Mouse (Mus musculus) neutrophil, adult 83 days (primary cell): Measurements from ENCODE around the gene Ormdl3. TPM values are rescaled to one million over a fixed set of nuclear protein-coding genes. Genes with fewer than 3 reads are reported as not detected.

ENCODE experiments used
- total RNA-seq, 2 experiments: library from RNA; stranded (reverse); gene quantifications; one replicate each; pipeline ENCODE4 v1.2.4; 2023

The Ormdl3 gene
- 10 to 100 TPM in 1 of 2 experiments, 1 to 10 TPM in 1; 8.6 to 11.0 TPM for total RNA-seq

DNA sequence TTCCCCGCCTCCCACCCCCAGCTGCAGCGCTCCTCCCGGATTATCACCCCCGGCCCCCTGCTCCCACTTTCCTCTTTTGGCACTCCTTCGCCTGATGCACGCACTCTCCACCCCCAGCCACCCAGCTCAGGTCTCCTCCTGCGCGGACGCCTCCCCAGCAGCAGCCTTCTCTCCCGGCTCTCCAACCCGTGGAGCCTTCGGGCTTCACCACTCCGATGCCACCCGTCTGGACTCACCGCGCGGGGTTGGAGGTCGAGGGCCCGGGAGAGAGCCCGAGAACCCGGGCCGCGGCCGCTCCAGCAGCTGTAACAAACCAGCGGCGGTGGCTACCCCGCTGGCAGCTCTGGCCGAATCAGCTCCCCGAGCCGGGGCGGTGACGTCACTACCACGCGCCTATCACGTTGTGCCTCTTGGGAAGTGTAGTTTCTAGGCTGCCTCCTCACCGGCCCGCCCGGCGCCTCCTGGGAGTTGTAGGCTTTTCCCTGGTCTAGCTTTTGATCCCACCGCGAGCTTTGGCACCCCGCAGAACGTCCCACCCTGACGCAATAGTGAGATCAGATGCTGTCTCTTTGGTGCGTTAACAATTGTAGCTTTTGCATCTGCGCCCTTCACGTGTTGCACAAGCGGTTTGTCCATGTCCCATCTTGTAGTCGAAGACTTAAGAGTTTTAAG is at the start of gene Ormdl3:
Ormdl3 (minus strand) TSS at position 477 of the 672 bp plus-strand sequence.

DNA sequence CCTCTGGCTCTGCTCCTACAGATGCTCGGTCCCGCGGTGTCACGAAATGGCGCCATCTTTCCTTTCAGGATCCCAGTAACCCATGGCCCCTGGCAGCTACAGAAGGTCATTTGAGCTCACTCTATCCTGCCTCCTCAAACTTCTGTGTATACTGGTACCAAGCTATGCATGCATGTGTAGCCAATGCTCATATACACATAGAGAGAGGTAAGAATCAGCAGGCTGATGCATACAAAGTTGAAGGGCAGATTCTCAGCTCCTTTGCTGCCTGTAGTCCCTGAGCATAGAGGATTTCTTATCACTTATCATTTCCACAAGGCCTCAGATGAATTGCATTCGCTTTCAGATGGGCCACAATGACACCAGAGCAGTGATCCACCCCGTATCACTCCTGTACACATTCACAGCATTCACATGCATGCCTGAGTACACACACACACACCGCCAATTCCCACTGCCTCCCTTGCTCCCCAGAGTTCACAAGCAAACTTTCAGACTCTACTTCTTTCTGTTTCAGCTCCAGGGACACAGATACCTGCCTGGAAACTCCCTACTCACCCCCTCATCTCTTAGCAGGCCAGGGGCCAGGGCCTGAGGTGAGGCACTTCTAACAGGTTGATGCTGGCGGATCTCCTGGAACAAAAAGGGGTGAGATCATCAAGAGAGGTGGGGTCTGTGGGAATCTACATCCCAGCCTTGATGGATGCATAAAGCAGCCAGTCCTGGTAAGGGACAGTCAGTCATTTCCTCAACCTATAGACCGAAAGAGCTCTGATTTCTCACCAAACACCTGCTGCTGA is 38.6 kb upstream of the Ormdl3 start, which contains the start of the genes Gm12355 and Gsdma3:
Gm12355 (minus strand) TSS at position 51 of the 800 bp plus-strand sequence.
Gsdma3 (plus strand) TSS at position 750 of the 800 bp plus-strand sequence.

DNA sequence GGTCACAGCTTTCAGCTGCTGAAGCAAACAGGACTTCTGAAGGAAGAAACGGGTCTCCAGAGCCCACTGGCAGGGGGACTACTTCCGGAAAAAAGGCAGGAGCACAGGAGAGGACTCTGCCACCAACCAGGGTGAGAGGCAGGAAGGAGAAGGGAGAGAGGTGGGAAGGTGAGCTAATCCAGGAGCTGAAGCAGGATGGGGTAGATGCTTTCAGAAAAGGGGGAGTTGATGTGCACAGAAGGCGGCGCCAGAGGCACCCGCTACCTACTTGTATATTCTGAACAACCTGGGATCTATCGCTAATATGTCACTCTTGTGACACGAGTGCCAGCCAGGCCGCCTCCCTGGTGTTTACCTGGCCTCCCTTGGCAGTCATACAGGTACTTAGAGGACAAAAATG is 10.8 kb upstream of the Ormdl3 start, which contains the start of gene Lrrc3c:
Lrrc3c (plus strand) TSS at position 301 of the 400 bp plus-strand sequence.

DNA sequence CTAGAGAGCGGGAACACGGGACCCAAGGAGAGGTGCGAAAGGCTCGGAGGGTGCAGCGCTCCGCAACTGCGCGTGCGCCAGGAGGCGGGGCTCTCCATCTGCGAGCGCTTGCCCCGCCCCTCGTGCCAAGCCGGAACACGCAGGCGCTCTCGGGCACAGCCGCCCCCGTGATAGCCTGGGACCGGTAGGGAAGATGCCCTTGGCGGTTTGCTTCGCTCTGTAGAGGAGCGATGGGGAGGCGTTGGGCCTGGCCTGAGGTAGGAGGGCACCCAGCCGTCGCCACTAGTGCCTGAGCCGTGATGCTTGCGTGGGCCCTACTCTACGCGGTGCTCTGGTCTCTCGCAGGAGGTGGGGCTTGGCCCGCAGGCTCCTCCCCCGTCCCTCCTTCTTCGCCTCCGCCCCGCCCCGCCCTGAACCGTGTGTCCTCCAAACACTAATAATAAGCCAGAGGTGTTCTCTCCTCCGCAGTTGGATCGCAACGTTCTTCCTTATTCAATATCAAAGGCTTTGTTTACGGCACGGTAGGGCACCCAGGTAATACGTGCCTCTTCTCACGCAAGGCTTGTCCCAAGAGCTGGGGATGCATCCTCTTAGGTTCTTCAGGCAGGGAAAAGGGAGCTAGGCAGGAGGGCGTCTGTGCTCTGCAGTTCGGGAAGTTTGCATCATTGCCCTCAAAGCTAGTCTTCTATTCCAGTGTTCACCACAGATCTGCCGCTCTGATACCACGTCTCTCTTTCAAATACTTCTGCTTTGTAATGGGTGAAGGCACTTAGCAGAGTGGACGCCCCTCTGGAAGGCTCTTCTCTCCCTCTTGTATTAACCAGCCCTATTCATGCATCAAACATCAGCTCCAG is 36.0 kb downstream of the Ormdl3 start, which contains the start of gene Zpbp2:
Zpbp2 (plus strand) TSS at position 123 of the 854 bp plus-strand sequence.

DNA sequence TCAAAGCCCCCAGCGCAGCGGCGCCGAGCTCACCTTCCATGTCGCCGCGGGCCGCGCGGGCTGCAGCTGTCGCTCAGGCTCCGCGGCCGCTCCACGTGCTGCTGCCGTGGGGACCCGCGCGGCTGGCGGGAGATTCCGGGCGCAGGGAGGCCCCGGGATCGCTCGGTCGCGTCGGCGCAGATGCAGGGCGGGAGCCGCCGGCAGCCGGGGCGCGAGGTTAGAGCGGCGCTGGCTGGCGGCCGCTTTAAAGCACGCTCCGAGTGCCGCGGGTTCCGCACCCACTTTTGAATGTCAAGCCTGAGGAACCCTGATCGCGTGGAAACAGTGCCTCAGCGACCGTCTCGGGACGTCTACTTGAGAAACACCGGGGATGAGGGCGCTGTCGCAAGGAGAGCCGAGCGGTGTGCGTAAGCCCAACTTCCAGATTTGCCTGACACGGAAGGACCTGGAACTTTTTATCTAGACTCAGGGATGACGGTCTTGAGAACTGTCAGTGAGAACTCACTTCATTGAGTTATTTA is 41.4 kb downstream of the Ormdl3 start, which contains the start of gene Ikzf3:
Ikzf3 (minus strand) TSS at position 321 of the 521 bp plus-strand sequence.

Other genes starting within 250 kb of the Ormdl3 start
- not detected for gene Ppp1r1b, start 239.0 kb downstream of the Ormdl3 start, total RNA-seq
- 10 to 100 TPM; 50.6 to 53.9 TPM for gene Stard3, start 229.0 kb downstream of the Ormdl3 start, total RNA-seq
- gene Tcap, start 203.6 kb downstream of the Ormdl3 start, total RNA-seq = under 1 TPM in 1 of 2 experiments, not detected in 1; 0.50 TPM
- not detected for gene Pnmt, start 200.9 kb downstream of the Ormdl3 start, total RNA-seq
- 1 to 10 TPM; 2.3 to 3.6 TPM for gene Pgap3, start 186.9 kb downstream of the Ormdl3 start, total RNA-seq
- gene Erbb2, start 174.9 kb downstream of the Ormdl3 start, total RNA-seq = under 1 TPM in 1 of 2 experiments, not detected in 1; 0.13 TPM
- 10 to 100 TPM; 36.4 to 39.4 TPM for gene Mien1, start 148.4 kb downstream of the Ormdl3 start, total RNA-seq
- not detected for gene Grb7, start 141.0 kb downstream of the Ormdl3 start, total RNA-seq
- gene Ikzf3, start 41.3 kb downstream of the Ormdl3 start, total RNA-seq = 1 to 10 TPM; 3.0 to 3.1 TPM
- under 1 TPM in 1 of 2 experiments, not detected in 1; 0.33 TPM for gene Zpbp2, start 36.3 kb downstream of the Ormdl3 start, total RNA-seq
- not detected for gene Lrrc3c, start 10.9 kb upstream of the Ormdl3 start, total RNA-seq
- 10 to 100 TPM; 19.7 to 20.5 TPM for gene Gm12355, start 38.3 kb upstream of the Ormdl3 start, total RNA-seq
- under 1 TPM in 1 of 2 experiments, not detected in 1; 0.57 TPM for gene Gsdma3, start 39.0 kb upstream of the Ormdl3 start, total RNA-seq
- gene Gsdma2, start 59.4 kb upstream of the Ormdl3 start, total RNA-seq = not detected
- not detected for gene Gsdma, start 77.0 kb upstream of the Ormdl3 start, total RNA-seq
- gene Psmd3, start 95.2 kb upstream of the Ormdl3 start, total RNA-seq = 10 to 100 TPM; 46.3 to 52.0 TPM
- gene Csf3, start 113.9 kb upstream of the Ormdl3 start, total RNA-seq = under 1 TPM in 1 of 2 experiments, not detected in 1; 0.33 TPM
- gene Med24, start 142.1 kb upstream of the Ormdl3 start, total RNA-seq = 10 to 100 TPM; 39.0 to 54.0 TPM
- gene Thra, start 153.3 kb upstream of the Ormdl3 start, total RNA-seq = 10 to 100 TPM; 24.3 to 28.2 TPM
- 1 to 10 TPM in 1 of 2 experiments, under 1 TPM in 1; 0.68 to 1.1 TPM for gene Nr1d1, start 188.0 kb upstream of the Ormdl3 start, total RNA-seq
- 100 to 1,000 TPM; 193 to 195 TPM for gene Msl1, start 208.1 kb upstream of the Ormdl3 start, total RNA-seq
- 10 to 100 TPM; 50.6 to 51.9 TPM for gene Casc3, start 217.5 kb upstream of the Ormdl3 start, total RNA-seq
- under 1 TPM; 0.11 to 0.53 TPM for gene Rapgefl1, start 249.4 kb upstream of the Ormdl3 start, total RNA-seq